Mouse (Mus musculus) colon, adult 2 months (tissue): ENCODE measurements around the gene Sp6. TPM values are rescaled to one million over a fixed set of nuclear protein-coding genes. Genes with fewer than 3 reads are reported as not detected.

Experiments used
- polyA plus RNA-seq: library from polyadenylated mRNA; depleted of rRNA; stranded (reverse); fragments of >200 nt; gene quantifications from 2 replicates; pipeline ENCODE4 v1.2.3, GENCODE M21; 2012; rRNA removed

Sp6 gene
- 0.31 and 0.41 TPM in 2 replicates for polyA plus RNA-seq

DNA sequence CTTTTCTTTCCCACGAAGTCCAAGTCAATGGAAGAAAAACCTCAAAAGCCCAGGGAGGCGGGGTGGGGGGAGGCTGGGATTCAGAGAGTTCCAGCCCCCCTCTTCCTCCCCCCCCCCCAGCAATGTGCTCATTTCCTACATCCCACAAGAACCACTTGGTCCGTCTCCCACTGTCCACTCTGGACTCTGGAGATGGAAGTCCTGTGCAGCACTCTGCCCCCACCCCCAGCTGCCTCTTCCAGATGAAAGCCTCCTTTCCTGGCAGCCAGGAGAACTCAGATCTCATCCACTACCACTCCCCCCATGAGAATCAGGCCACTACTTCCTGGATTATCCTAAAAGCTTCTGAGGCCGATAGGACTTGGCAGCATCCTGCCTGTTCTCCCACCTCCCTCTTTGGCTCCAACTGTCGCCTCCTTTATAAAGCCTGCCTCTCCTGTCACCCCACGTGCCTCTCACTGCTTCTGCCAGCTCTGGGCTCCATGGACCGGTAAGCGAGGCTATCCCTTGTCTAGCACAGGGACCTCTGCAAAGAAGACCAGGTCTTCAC is at the start of gene Sp6:
Gene Sp6 (plus strand): TSS at position 274 of the 550 bp plus-strand sequence.

GRCm38 (mm10) chr11:96982859-96983258 is 30.3 kb upstream of the Sp6 start, which contains the start of gene Sp2:
Sp2 (minus strand) TSS chr11:96982959.

DNA sequence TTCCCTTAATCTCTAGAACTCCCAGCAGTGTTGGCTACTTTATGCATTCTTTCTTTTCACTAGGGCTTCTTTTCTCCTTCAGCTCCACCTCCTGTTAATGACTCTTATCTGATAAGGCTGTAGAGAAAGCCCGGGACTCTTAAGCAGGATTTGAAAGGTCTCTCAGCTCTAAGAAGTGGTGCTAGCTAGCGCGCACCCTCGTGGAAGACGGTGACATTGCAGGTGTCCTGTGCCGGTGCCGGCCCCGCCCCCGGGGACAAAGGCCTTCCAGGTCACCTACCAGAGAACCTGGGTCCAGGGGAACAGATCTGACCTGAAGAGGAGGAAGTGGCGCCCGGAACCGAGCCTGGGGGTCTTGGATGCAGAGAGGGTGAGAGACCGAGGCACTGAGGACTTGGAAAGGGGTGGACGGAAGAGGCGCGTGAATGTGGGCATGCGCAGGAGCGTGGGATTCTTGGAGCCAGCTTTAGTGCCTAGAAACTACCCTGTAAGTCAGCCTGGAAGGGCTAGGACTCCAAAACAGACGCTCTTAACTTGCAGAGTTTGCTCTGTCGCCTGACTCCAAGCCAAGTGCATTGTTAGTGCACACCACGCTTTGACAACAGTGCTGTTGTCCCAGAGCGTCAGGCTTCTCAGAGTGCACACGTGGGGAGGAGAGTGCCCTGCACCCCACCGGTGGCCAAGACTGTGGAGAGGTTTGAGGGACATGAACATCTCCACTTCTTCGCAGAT is 16.7 kb downstream of the Sp6 start, which contains the start of gene Scrn2:
Gene Scrn2 (plus strand): TSS at position 253 of the 732 bp plus-strand sequence.

GRCm38 (mm10) chr11:97041022-97041899 is 28.1 kb downstream of the Sp6 start, which contains the start of the genes Lrrc46 and Mrpl10:
Lrrc46 (minus strand) TSS chr11:97041407.
Mrpl10 (plus strand) TSS chr11:97041560.

GRCm38 (mm10) chr11:97050216-97050943 is 37.2 kb downstream of the Sp6 start, which contains the start of gene Osbpl7:
Osbpl7 (plus strand) TSS chr11:97050628.

Other genes starting within 250 kb of the Sp6 start
- gene Snx11, start 235.8 kb upstream of the Sp6 start, polyA plus RNA-seq, result 19.0 and 19.1 TPM in 2 replicates
- gene Cbx1, start 224.3 kb upstream of the Sp6 start, polyA plus RNA-seq, result 20.4 and 20.9 TPM in 2 replicates
- gene Nfe2l1, start 183.4 kb upstream of the Sp6 start, polyA plus RNA-seq, result 113 and 173 TPM in 2 replicates
- 31.4 and 38.7 TPM in 2 replicates for gene Copz2, start 163.5 kb upstream of the Sp6 start, polyA plus RNA-seq
- 36.7 and 41.5 TPM in 2 replicates for gene Cdk5rap3, start 96.9 kb upstream of the Sp6 start, polyA plus RNA-seq
- 237 and 308 TPM in 2 replicates for gene Prr15l, start 85.3 kb upstream of the Sp6 start, polyA plus RNA-seq
- gene Pnpo, start 69.4 kb upstream of the Sp6 start, polyA plus RNA-seq, result 63.6 and 72.4 TPM in 2 replicates
- 16.6 and 18.3 TPM in 2 replicates for gene Sp2, start 30.4 kb upstream of the Sp6 start, polyA plus RNA-seq
- 18.4 and 19.4 TPM in 2 replicates for gene Scrn2, start 16.5 kb downstream of the Sp6 start, polyA plus RNA-seq
- gene Lrrc46, start 28.0 kb downstream of the Sp6 start, polyA plus RNA-seq, result 0.21 and 0.41 TPM in 2 replicates
- 154 and 159 TPM in 2 replicates for gene Mrpl10, start 28.2 kb downstream of the Sp6 start, polyA plus RNA-seq
- gene Osbpl7, start 37.2 kb downstream of the Sp6 start, polyA plus RNA-seq, result 43.5 and 50.6 TPM in 2 replicates
- 0.25 and 0.54 TPM in 2 replicates for gene Tbx21, start 101.9 kb downstream of the Sp6 start, polyA plus RNA-seq
- 7.7 and 7.8 TPM in 2 replicates for gene Tbkbp1, start 138.1 kb downstream of the Sp6 start, polyA plus RNA-seq
- 16.9 and 20.8 TPM in 2 replicates for gene Kpnb1, start 174.5 kb downstream of the Sp6 start, polyA plus RNA-seq